Mouse (Mus musculus) G1E (cell line): ENCODE measurements around the gene Tmem125. TPM values are rescaled to one million over a fixed set of nuclear protein-coding genes. Genes with fewer than 3 reads are reported as not detected.

Experiments
- ATAC-seq: 2 replicates; pipeline ENCODE4 v1.8.0; 2016; ENCODE audit warnings: mild to moderate bottlenecking; ENCODE audit not compliant: insufficient number of reproducible peaks, poor library complexity, low FRiP score, severe bottlenecking; ENCODE audit errors: extremely low read depth
- DNase-seq: peaks from one replicate; pipeline ENCODE4 v3.0.0; 2012; ENCODE audit warnings: low spot score
- H3K27me3 ChIP-seq: 2 replicates; pipeline ENCODE4 v1.6.1; 2012; ENCODE audit warnings: mild to moderate bottlenecking, low read length, inconsistent platforms; ENCODE audit not compliant: insufficient read depth
- H3K36me3 ChIP-seq: replicated peaks from 2 replicates; pipeline ENCODE3; 2012; ENCODE audit warnings: mild to moderate bottlenecking, inconsistent platforms
- H3K4me1 ChIP-seq: 2 replicates; pipeline ENCODE4 v1.6.1; 2012; ENCODE audit warnings: low read depth, low read length, inconsistent platforms, mixed read lengths; ENCODE audit not compliant: insufficient read depth
- H3K4me3 ChIP-seq: 2 replicates; pipeline ENCODE4 v1.5.1; 2012; ENCODE audit warnings: low read depth, mild to moderate bottlenecking, inconsistent platforms, low read length, moderate library complexity, mixed read lengths
- H3K9me3 ChIP-seq: replicated peaks from 2 replicates; pipeline ENCODE4 v1.6.1; 2012; ENCODE audit warnings: inconsistent platforms
- CTCF ChIP-seq: IDR thresholded peaks from 2 replicates; pipeline ENCODE4 v1.5.1; 2012; ENCODE audit warnings: low read depth, low read length, inconsistent platforms, mixed read lengths
- GATA1 ChIP-seq: IDR thresholded peaks from 2 replicates; pipeline ENCODE4 v1.6.1; 2012; ENCODE audit warnings: borderline replicate concordance, low read length, inconsistent platforms, mixed read lengths
- GATA2 ChIP-seq: IDR thresholded peaks from 2 replicates; pipeline ENCODE4 v1.6.1; 2012; ENCODE audit warnings: low read depth, low read length, inconsistent platforms, borderline replicate concordance
- POLR2AphosphoS5 ChIP-seq: IDR thresholded peaks from 2 replicates; pipeline ENCODE4 v1.6.1; 2012; ENCODE audit warnings: low read depth, low read length, inconsistent platforms; ENCODE audit not compliant: insufficient replicate concordance
- TAL1 ChIP-seq: conservative IDR thresholded peaks from 2 replicates; pipeline ENCODE4 v1.6.1; 2012; ENCODE audit warnings: low read depth, low read length, inconsistent platforms, mixed read lengths
- polyA plus RNA-seq: library from polyadenylated mRNA; stranded (reverse); fragments of >175 nt; gene quantifications from 2 replicates; pipeline ENCODE4 v1.2.3, GENCODE M21; 2012
- total RNA-seq, 2 experiments: library from RNA; stranded (forward) in 1 of 2; stranded (reverse) in 1 of 2; fragments of 200-1000 nt in 1 of 2; fragments of >200 nt in 1 of 2; fragmentation: Nextera tagmentation in 1 of 2; gene quantifications; 2 replicates each; pipeline ENCODE4 v1.2.3; 2014 to 2017

Gene Tmem125
- total and polyA plus RNA-seq, 3 experiments = 0.22 TPM; not detected in 2

GRCm38 (mm10) chr4:118527720-118528119 lies 16.1 kb downstream of the Tmem125 start:
- H3K4me1 ChIP-seq = no peaks in the 10 kb centered on the region
- TF ChIP-seq POLR2AphosphoS5 = no peak
- no peak for TF ChIP-seq GATA1
- no peak for TF ChIP-seq GATA2
- TF ChIP-seq TAL1 = no peak
- no peak for TF ChIP-seq CTCF
- ATAC-seq (no peak), DNase-seq (no peak)
- H3K36me3 ChIP-seq = no peaks in the 10 kb centered on the region
- no peak overlapping the region for H3K4me3 ChIP-seq
- no peaks in the 10 kb centered on the region for H3K9me3 ChIP-seq
- H3K27me3 ChIP-seq = peaks cover 14% of the 10 kb centered on the region

- TF ChIP-seq POLR2AphosphoS5 (no peak), GATA2 (no peak), TAL1 (no peak), GATA1 (no peak), CTCF (no peak)
Measured at GRCm38 (mm10) chr4:118527335-118527681, 16.5 kb downstream of the Tmem125 start.

DNA sequence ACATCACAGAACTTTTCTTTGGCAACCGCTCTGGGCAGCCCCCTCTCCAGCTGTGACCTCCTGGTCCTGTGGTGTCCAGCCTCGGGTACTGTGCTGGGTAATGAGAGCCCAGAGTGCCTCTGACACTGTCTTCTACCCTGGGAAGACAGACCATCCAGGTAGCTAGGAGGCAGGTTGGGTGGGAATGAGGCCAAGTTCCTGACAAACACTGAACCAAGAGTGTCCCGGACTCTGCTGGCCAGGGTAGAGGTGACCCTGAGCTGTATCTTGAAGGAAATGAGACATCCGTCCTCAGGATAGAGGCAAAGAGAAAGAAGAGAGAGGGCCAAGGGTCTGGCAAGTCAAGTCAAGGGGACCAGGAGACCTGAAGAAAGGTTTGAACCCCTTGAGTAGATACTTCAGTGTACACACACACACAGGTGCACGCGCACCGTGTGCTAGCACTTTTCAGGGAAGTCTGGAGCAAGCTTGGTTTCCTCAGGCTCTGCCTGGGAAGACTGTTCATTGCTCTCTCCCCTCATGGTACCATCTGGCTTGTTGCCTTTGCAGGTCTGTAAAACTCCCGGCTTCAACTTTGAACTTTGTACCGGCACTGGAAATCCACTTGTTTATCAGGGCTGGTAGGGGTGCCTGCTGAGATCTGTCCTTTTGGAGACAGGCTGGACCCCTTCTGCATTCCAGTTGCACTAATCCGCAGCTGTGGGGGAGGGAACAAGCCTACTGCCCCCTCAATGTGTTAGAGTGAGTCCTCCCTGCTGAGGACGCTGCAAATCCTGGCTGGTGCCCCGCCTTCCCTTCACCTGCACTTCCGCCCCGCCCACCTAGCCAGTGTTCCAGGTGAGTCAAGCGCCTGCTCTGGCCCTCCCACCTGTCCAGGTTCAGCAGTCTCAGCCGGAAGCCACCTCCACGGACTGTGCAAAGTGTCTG lies 17.2 kb downstream of the Tmem125 start, which contains the start of gene 2610528J11Rik:
2610528J11Rik (plus strand) TSS at position 592 of the 927 bp plus-strand sequence.
- ATAC-seq (no peak), DNase-seq (no peak)
- Histone ChIP-seq H3K27me3 (peaks cover 16% of the 10 kb centered on the region), H3K4me1 (no peaks in the 10 kb centered on the region), H3K36me3 (no peaks in the 10 kb centered on the region), H3K4me3 (no peak within 1 kb of the TSS), H3K9me3 (no peaks in the 10 kb centered on the region)
- TF ChIP-seq GATA1 = no peak
- TF ChIP-seq CTCF = no peak
- TF ChIP-seq POLR2AphosphoS5 = no peak
- no peak for TF ChIP-seq GATA2
- TF ChIP-seq TAL1 = no peak

More at GRCm38 (mm10) chr4:118527335-118527681, 16.5 kb downstream of the Tmem125 start:
- ATAC-seq (no peak), DNase-seq (no peak)
- H3K27me3 ChIP-seq = peaks cover 14% of the 10 kb centered on the region
- no peaks in the 10 kb centered on the region for H3K4me1 ChIP-seq
- H3K36me3 ChIP-seq = no peaks in the 10 kb centered on the region
- H3K9me3 ChIP-seq = no peaks in the 10 kb centered on the region
- H3K4me3 ChIP-seq = no peak overlapping the region

GRCm38 (mm10) chr4:118525779-118526178 lies 18.1 kb downstream of the Tmem125 start:
- Histone ChIP-seq H3K36me3 (no peaks in the 10 kb centered on the region), H3K4me3 (no peak overlapping the region), H3K4me1 (no peaks in the 10 kb centered on the region), H3K9me3 (no peaks in the 10 kb centered on the region), H3K27me3 (peaks cover 16% of the 10 kb centered on the region)
- DNase-seq (no peak), ATAC-seq (no peak)
- no peak for TF ChIP-seq CTCF
- TF ChIP-seq POLR2AphosphoS5 = no peak

DNA sequence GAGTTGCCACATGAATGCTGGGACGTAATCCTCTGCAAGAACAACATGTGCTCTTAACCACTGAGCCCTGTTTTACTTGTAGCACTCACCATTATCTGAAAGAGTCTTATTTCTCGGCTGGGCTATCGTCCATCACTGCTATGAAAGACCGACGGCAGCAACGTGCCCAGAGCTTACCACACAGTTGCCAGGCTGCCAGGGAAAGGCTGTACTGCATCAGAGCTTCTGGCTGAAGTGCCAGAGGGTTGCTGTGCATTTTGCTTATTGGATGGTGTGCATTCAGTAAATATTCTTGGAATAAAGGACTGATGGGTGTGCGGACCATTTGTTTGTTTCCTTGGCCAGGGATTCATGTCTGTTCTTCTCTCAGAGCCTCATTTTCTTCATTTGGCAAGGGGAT lies 19.9 kb downstream of the Tmem125 start:
- H3K9me3 ChIP-seq = no peaks in the 10 kb centered on the region
- ATAC-seq (no peak), DNase-seq (no peak)
- H3K27me3 ChIP-seq = peaks cover 19% of the 10 kb centered on the region
- TF ChIP-seq GATA2 (no peak), TAL1 (no peak), CTCF (no peak), GATA1 (no peak), POLR2AphosphoS5 (no peak)
- H3K4me1 ChIP-seq = no peaks in the 10 kb centered on the region
- no peak overlapping the region for H3K4me3 ChIP-seq
- no peaks in the 10 kb centered on the region for H3K36me3 ChIP-seq

DNA sequence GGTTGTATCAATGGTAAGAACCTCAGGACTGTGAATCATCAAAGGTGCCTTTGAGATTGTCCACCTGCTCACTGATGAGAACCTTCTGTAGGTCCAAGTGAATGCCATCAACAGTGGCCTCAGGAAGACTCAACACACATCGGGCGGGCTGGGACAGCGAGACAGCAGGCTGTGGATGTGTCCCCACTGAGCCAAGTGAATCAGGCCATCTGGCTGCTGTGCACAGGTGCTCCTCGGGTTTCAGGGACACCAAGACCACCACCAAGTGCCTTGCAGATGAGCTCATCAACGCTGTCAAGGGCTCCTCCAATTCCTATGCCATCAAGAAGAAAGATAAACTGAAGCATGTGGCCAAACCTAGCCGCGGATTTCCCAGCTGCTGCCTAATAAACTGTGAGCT lies 21.6 kb downstream of the Tmem125 start:
- TF ChIP-seq GATA1 (no peak), POLR2AphosphoS5 (no peak), CTCF (no peak), TAL1 (no peak)
- DNase-seq (no peak), ATAC-seq (no peak)
- Histone ChIP-seq H3K27me3 (peaks cover 18% of the 10 kb centered on the region), H3K36me3 (no peaks in the 10 kb centered on the region), H3K4me1 (0 out of 2 replicates have a peak, but pooled peaks cover under 1% of the 10 kb centered on the region), H3K4me3 (no peak overlapping the region), H3K9me3 (no peaks in the 10 kb centered on the region)
